Comparison of ENCODE assay signal across 8 mouse cellular contexts in genomic region chr8:57426074-57426473, GRCm38 (mm10). TPM values are rescaled to one million over a fixed set of nuclear protein-coding genes. Genes with fewer than 3 reads are reported as not detected.
DNase-seq lines count a peak whose midpoint lies in the region; ATAC-seq and TF ChIP-seq lines count a peak whose summit lies in the region.

No protein-coding gene starts in this region.

- WGBS in lung, postnatal 0 days: 7% methylated on average over 3 of the region's 3 CpGs
- 8% methylated on average over 3 of the region's 3 CpGs for WGBS in lung, adult 2 months

- ATAC-seq in lung, postnatal 0 days: no peak
- ATAC-seq in activated CD4-positive, CD25-positive, alpha-beta regulatory T cell, adult 4 months: no peak

- H3K36me3 ChIP-seq in lung, postnatal 0 days (ENCODE audit: insufficient read depth, low read length): no peaks in the 10 kb centered on the region

- H3K27me3 ChIP-seq in lung, postnatal 0 days (replicated peaks; ENCODE audit: insufficient read depth, low read length): no peaks in the 10 kb centered on the region

- TF ChIP-seq CTCF in gastrocnemius, adult 2 months (IDR thresholded peaks at IDR 0.05): peak; percentile 50
- peak; percentile 65 for TF ChIP-seq CTCF in lung, postnatal 0 days (IDR thresholded peaks at IDR 0.05)
- TF ChIP-seq CTCF in lung, adult 2 months (IDR thresholded peaks at IDR 0.05; ENCODE audit: insufficient read depth, low read length): no peak

- TF ChIP-seq POLR2A in lung, adult 2 months (IDR thresholded peaks at IDR 0.05; ENCODE audit: borderline replicate concordance, extremely low read depth, low read depth, low read length): no peak

- peak; percentile 41; the same call in 1 of the 2 replicates for TF ChIP-seq EP300 in lung, postnatal 0 days (IDR thresholded peaks at IDR 0.05)

- H3K4me1 ChIP-seq in lung, postnatal 0 days (ENCODE audit: insufficient read depth, low read depth, low read length): no peaks in the 10 kb centered on the region
- H3K4me1 ChIP-seq in lung, adult 2 months (ENCODE audit: control insufficient read depth, insufficient read depth, low read length): peaks cover 4% of the 10 kb centered on the region

- intact Hi-C loops in gastrocnemius, adult 2 months (cut with DNase I): no loop called here
- intact Hi-C loops in gastrocnemius, postnatal 36 days (cut with DNase I): loop anchor here (5.0 kb wide), 1 partner anchor 86 kb away; the partner anchor contains the start of gene Hmgb2

- no peak overlapping the region for H3K4me2 ChIP-seq in lung, postnatal 0 days (replicated peaks; ENCODE audit: low read depth, low read length)

- no peak overlapping the region for H3K9ac ChIP-seq in lung, postnatal 0 days (replicated peaks; ENCODE audit: low read depth)

- H3K9me3 ChIP-seq in lung, postnatal 0 days (ENCODE audit: low read length): no peaks in the 10 kb centered on the region

- H3K27ac ChIP-seq in gastrocnemius, adult 2 months: no peak overlapping the region
- no peak overlapping the region for H3K27ac ChIP-seq in lung, postnatal 0 days (ENCODE audit: low read length)

- no peak for DNase-seq in gastrocnemius, adult 2 months
- no peak for DNase-seq in gastrocnemius, postnatal 36 days
- peak; percentile 71 for DNase-seq in lung, postnatal 0 days (ENCODE audit: low spot score)
- no peak for DNase-seq in lung, adult 2 months
- DNase-seq in NIH3T3 (ENCODE audit: low read depth): peak; percentile 74
- DNase-seq in lung, postnatal 25 days (ENCODE audit: low spot score): peak; percentile 18
- DNase-seq in spleen, postnatal 14 days (ENCODE audit: low spot score in 2 of 2): no peak

- H3K4me3 ChIP-seq in gastrocnemius, adult 2 months: no peak overlapping the region
- H3K4me3 ChIP-seq in lung, postnatal 0 days (ENCODE audit: low read depth, low read length): no peak overlapping the region
- no peak overlapping the region for H3K4me3 ChIP-seq in lung, adult 2 months (replicated peaks; ENCODE audit: extremely low read depth, low read depth, low read length)

RNA-seq across cellular contexts. Expression of gene Scrg1, which starts 29.6 kb away (rescaled TPM):
- total RNA-seq in gastrocnemius, adult 2 months (2021): not detected
- not detected for total RNA-seq in gastrocnemius, postnatal 36 days (2021)
- polyA plus RNA-seq in lung, postnatal 0 days (2015; fragmentation: Nextera tagmentation; extraction: Ambion mirVana): 0.47 and 0.55 TPM in 2 replicates
- polyA plus RNA-seq in lung, adult 2 months (2012; rRNA removed): 0.64 and 0.68 TPM in 2 replicates
- polyA plus RNA-seq in activated CD4-positive, CD25-positive, alpha-beta regulatory T cell, adult 4 months (2017; shearing (Covaris generic)): not detected

Comparison
In these comparisons a context has a peak if more than half of its experiments do, and no peak if none do; other contexts are left out.
1. DNase-seq: peak in lung, postnatal 0 days (single experiment), NIH3T3 (single experiment) and lung, postnatal 25 days (single experiment); none in gastrocnemius, adult 2 months (single experiment), gastrocnemius, postnatal 36 days (0 of 2), lung, adult 2 months (single experiment) and spleen, postnatal 14 days (0 of 2).